Mouse (Mus musculus): ENCODE data around the gene Gm11595. TPM values are rescaled to one million over a fixed set of nuclear protein-coding genes. Genes with fewer than 3 reads are reported as not detected.
"Not testable (repeated sequence)": the region's sequence is repeated elsewhere in the genome, so short reads cannot be mapped to it uniquely, and the experiment has no call there.

The Gm11595 gene
- polyA plus RNA-seq (2012; rRNA removed) = not detected in 2 replicates

- DNase-seq (ENCODE audit: low spot score) = not testable (repeated sequence)
Measured at GRCm38 (mm10) chr11:99772813-99773212, at the start of gene Gm11595. TSS of gene Gm11595 (minus strand) at chr11:99772913.

GRCm38 (mm10) chr11:99815566-99815965 is 42.9 kb upstream of the Gm11595 start, which contains the start of gene Gm11564:
TSS of gene Gm11564 (minus strand) at chr11:99815666.
- DNase-seq (ENCODE audit: low spot score) = not testable (repeated sequence)

- DNase-seq (ENCODE audit: low spot score) = not testable (repeated sequence)
Measured at GRCm38 (mm10) chr11:99809792-99810191, 37.1 kb upstream of the Gm11595 start, which contains the start of gene Krtap4-13. TSS of gene Krtap4-13 (minus strand) at chr11:99809892.

- not testable (repeated sequence) for DNase-seq (ENCODE audit: low spot score)
Measured at GRCm38 (mm10) chr11:99804346-99804745, 31.6 kb upstream of the Gm11595 start, which contains the start of gene Gm11554. TSS of gene Gm11554 (minus strand) at chr11:99804446.

- not testable (repeated sequence) for DNase-seq (ENCODE audit: low spot score)
Measured at GRCm38 (mm10) chr11:99798832-99799231, 26.1 kb upstream of the Gm11595 start, which contains the start of gene Gm11569. TSS of gene Gm11569 (minus strand) at chr11:99798932.

- no peak for DNase-seq (ENCODE audit: low spot score)
Measured at GRCm38 (mm10) chr11:99793367-99793766, 20.7 kb upstream of the Gm11595 start, which contains the start of gene Gm11596. TSS of gene Gm11596 (minus strand) at chr11:99793467.

- not testable (repeated sequence) for DNase-seq (ENCODE audit: low spot score)
Measured at GRCm38 (mm10) chr11:99784900-99785299, 12.2 kb upstream of the Gm11595 start, which contains the start of gene Krtap4-9. TSS of gene Krtap4-9 (plus strand) at chr11:99785200.

- no peak for DNase-seq (ENCODE audit: low spot score)
Measured at GRCm38 (mm10) chr11:99780604-99781003, 7.9 kb upstream of the Gm11595 start, which contains the start of gene Krtap4-8. TSS of gene Krtap4-8 (minus strand) at chr11:99780704.

GRCm38 (mm10) chr11:99778401-99778800 is 5.7 kb upstream of the Gm11595 start:
- DNase-seq (ENCODE audit: low spot score) = no peak

- DNase-seq (ENCODE audit: low spot score) = no peak
Measured at GRCm38 (mm10) chr11:99768410-99768809, 4.3 kb downstream of the Gm11595 start.

- no peak for DNase-seq (ENCODE audit: low spot score)
Measured at GRCm38 (mm10) chr11:99758877-99759276, 13.8 kb downstream of the Gm11595 start.

GRCm38 (mm10) chr11:99743985-99744384 is 28.7 kb downstream of the Gm11595 start:
- DNase-seq (ENCODE audit: low spot score) = no peak

- DNase-seq (ENCODE audit: low spot score) = no peak
Measured at GRCm38 (mm10) chr11:99734190-99734589, 38.5 kb downstream of the Gm11595 start, which contains the start of gene Gm14180. TSS of gene Gm14180 (minus strand) at chr11:99734290.

GRCm38 (mm10) chr11:99724061-99724460 is 48.7 kb downstream of the Gm11595 start:
- no peak for DNase-seq (ENCODE audit: low spot score)

Other genes starting within 250 kb of the Gm11595 start
- gene Krt40, start 229.8 kb downstream of the Gm11595 start, polyA plus RNA-seq (2012; rRNA removed) = not detected in 2 replicates
- not detected in 2 replicates for gene Krtap3-3, start 222.0 kb downstream of the Gm11595 start, polyA plus RNA-seq (2012; rRNA removed)
- not detected in 2 replicates for gene Krtap3-2, start 216.1 kb downstream of the Gm11595 start, polyA plus RNA-seq (2012; rRNA removed)
- not detected in 2 replicates for gene Gm11939, start 213.4 kb downstream of the Gm11595 start, polyA plus RNA-seq (2012; rRNA removed)
- not detected in 2 replicates for gene Krtap3-1, start 206.3 kb downstream of the Gm11595 start, polyA plus RNA-seq (2012; rRNA removed)
- gene Krtap1-5, start 191.9 kb downstream of the Gm11595 start, polyA plus RNA-seq (2012; rRNA removed) = 0.22 TPM in 1 of 2 replicates, not detected in the other
- not detected in 2 replicates for gene Krtap1-4, start 189.3 kb downstream of the Gm11595 start, polyA plus RNA-seq (2012; rRNA removed)
- not detected in 2 replicates for gene Krtap1-3, start 181.6 kb downstream of the Gm11595 start, polyA plus RNA-seq (2012; rRNA removed)
- gene Krtap9-3, start 174.8 kb downstream of the Gm11595 start, polyA plus RNA-seq (2012; rRNA removed) = not detected in 2 replicates
- gene Gm11938, start 169.6 kb downstream of the Gm11595 start, polyA plus RNA-seq (2012; rRNA removed) = not detected in 2 replicates
- not detected in 2 replicates for gene Gm11937, start 162.7 kb downstream of the Gm11595 start, polyA plus RNA-seq (2012; rRNA removed)
- not detected in 2 replicates for gene Krtap2-4, start 158.1 kb downstream of the Gm11595 start, polyA plus RNA-seq (2012; rRNA removed)
- 0.18 TPM in 1 of 2 replicates, not detected in the other for gene Gm11562, start 152.5 kb downstream of the Gm11595 start, polyA plus RNA-seq (2012; rRNA removed)
- gene Krtap4-1, start 144.7 kb downstream of the Gm11595 start, polyA plus RNA-seq (2012; rRNA removed) = not detected in 2 replicates
- not detected in 2 replicates for gene Krtap4-2, start 137.8 kb downstream of the Gm11595 start, polyA plus RNA-seq (2012; rRNA removed)
- not detected in 2 replicates for gene Krtap4-7, start 128.8 kb downstream of the Gm11595 start, polyA plus RNA-seq (2012; rRNA removed)
- gene Gm11555, start 122.7 kb downstream of the Gm11595 start, polyA plus RNA-seq (2012; rRNA removed) = not detected in 2 replicates
- not detected in 2 replicates for gene Gm11563, start 114.0 kb downstream of the Gm11595 start, polyA plus RNA-seq (2012; rRNA removed)
- not detected in 2 replicates for gene Krtap4-6, start 107.0 kb downstream of the Gm11595 start, polyA plus RNA-seq (2012; rRNA removed)
- not detected in 2 replicates for gene Gm14190, start 82.2 kb downstream of the Gm11595 start, polyA plus RNA-seq (2012; rRNA removed)
- gene Gm14180, start 38.6 kb downstream of the Gm11595 start, polyA plus RNA-seq (2012; rRNA removed) = not detected in 2 replicates
- not detected in 2 replicates for gene Krtap4-8, start 7.8 kb upstream of the Gm11595 start, polyA plus RNA-seq (2012; rRNA removed)
- gene Krtap4-9, start 12.3 kb upstream of the Gm11595 start, polyA plus RNA-seq (2012; rRNA removed) = not detected in 2 replicates
- 0.06 TPM in 1 of 2 replicates, not detected in the other for gene Gm11596, start 20.6 kb upstream of the Gm11595 start, polyA plus RNA-seq (2012; rRNA removed)
- gene Gm11569, start 26.0 kb upstream of the Gm11595 start, polyA plus RNA-seq (2012; rRNA removed) = 0.08 TPM in 1 of 2 replicates, not detected in the other
- gene Gm11554, start 31.5 kb upstream of the Gm11595 start, polyA plus RNA-seq (2012; rRNA removed) = not detected in 2 replicates
- 0.18 and 0.24 TPM in 2 replicates for gene Krtap4-13, start 37.0 kb upstream of the Gm11595 start, polyA plus RNA-seq (2012; rRNA removed)
- gene Gm11564, start 42.8 kb upstream of the Gm11595 start, polyA plus RNA-seq (2012; rRNA removed) = not detected in 2 replicates
- not detected in 2 replicates for gene 2300003K06Rik, start 65.2 kb upstream of the Gm11595 start, polyA plus RNA-seq (2012; rRNA removed)
- gene Krtap4-16, start 78.7 kb upstream of the Gm11595 start, polyA plus RNA-seq (2012; rRNA removed) = 0.07 and 0.08 TPM in 2 replicates
- not detected in 2 replicates for gene Gm11568, start 85.0 kb upstream of the Gm11595 start, polyA plus RNA-seq (2012; rRNA removed)
- gene Gm11559, start 91.6 kb upstream of the Gm11595 start, polyA plus RNA-seq (2012; rRNA removed) = not detected in 2 replicates
- not detected in 2 replicates for gene Krtap9-1, start 100.5 kb upstream of the Gm11595 start, polyA plus RNA-seq (2012; rRNA removed)
- not detected in 2 replicates for gene Gm11567, start 106.3 kb upstream of the Gm11595 start, polyA plus RNA-seq (2012; rRNA removed)
- gene Krtap31-1, start 135.0 kb upstream of the Gm11595 start, polyA plus RNA-seq (2012; rRNA removed) = not detected in 2 replicates
- not detected in 2 replicates for gene Gm11565, start 141.8 kb upstream of the Gm11595 start, polyA plus RNA-seq (2012; rRNA removed)
- not detected in 2 replicates for gene Krtap31-2, start 163.4 kb upstream of the Gm11595 start, polyA plus RNA-seq (2012; rRNA removed)
- not detected in 2 replicates for gene Krtap9-5, start 175.6 kb upstream of the Gm11595 start, polyA plus RNA-seq (2012; rRNA removed)
- not detected in 2 replicates for gene Krtap29-1, start 206.1 kb upstream of the Gm11595 start, polyA plus RNA-seq (2012; rRNA removed)
- gene Krtap16-1, start 213.7 kb upstream of the Gm11595 start, polyA plus RNA-seq (2012; rRNA removed) = not detected in 2 replicates
- not detected in 2 replicates for gene Krtap17-1, start 221.1 kb upstream of the Gm11595 start, polyA plus RNA-seq (2012; rRNA removed)
- 0.04 and 0.11 TPM in 2 replicates for gene Krt33a, start 243.3 kb upstream of the Gm11595 start, polyA plus RNA-seq (2012; rRNA removed)